ENCODE assay signal across 28 mouse cellular contexts in the genomic region with DNA sequence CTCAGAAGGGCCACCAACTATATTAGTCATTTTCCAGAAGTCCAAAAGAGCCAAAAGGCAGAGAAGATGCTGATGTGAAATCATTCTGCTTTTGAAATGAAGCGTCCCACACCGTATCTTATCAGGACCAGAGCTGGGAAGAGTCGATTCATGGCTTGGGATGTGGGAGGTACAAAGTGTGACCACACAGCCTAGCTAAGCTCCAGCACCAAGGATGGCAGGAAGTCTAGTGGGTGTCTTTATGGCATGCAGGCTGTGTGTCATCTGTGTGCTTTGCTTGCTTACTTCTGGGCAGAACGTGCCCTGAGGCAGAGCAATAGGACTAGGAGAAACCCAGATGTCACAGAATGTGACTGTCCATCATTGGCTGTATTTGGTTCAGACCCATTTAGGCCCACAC. TPM values are rescaled to one million over a fixed set of nuclear protein-coding genes. Genes with fewer than 3 reads are reported as not detected.
"Had no signal": no experiment of that assay in that cellular context is flagged by ENCODE, and none has a peak within 500 bp of the region (broad histone marks: within the 10 kb centered on the region; RNA-seq: fewer than 3 reads in every experiment).

No protein-coding gene starts in this region.

- DNase-seq: cerebellum, adult 2 months; cerebellum, adult 8-10 months; cerebellum, adult 9-10 months; cerebellum, adult 9-11 months; cerebellum, postnatal 25 days; cerebellum, postnatal 36 days; embryo, embryonic 11 days; gastrocnemius, adult 2 months; gastrocnemius, postnatal 10 days; gastrocnemius, postnatal 14 days; gastrocnemius, postnatal 25 days; gastrocnemius, postnatal 36 days; heart, adult 11 months; heart, adult 18-20 months; heart, adult 2 months had no signal

- ATAC-seq: forebrain, embryonic 13.5 days; forebrain, embryonic 14.5 days; forebrain, embryonic 15.5 days; forebrain, embryonic 16.5 days had no signal

- H3K27ac ChIP-seq: embryonic facial prominence, embryonic 10.5 days; embryonic facial prominence, embryonic 12.5 days; embryonic facial prominence, embryonic 13.5 days; embryonic facial prominence, embryonic 15.5 days; forebrain, embryonic 10.5 days; forebrain, embryonic 12.5 days; forebrain, embryonic 13.5 days; forebrain, embryonic 15.5 days; gastrocnemius, adult 2 months; heart, adult 2 months had no signal

- H3K4me3 ChIP-seq: embryonic facial prominence, embryonic 10.5 days; embryonic facial prominence, embryonic 12.5 days; embryonic facial prominence, embryonic 13.5 days; embryonic facial prominence, embryonic 15.5 days; erythroblast, embryonic 14.5 days; forebrain, embryonic 10.5 days; forebrain, embryonic 12.5 days; forebrain, embryonic 13.5 days; forebrain, embryonic 15.5 days; gastrocnemius, adult 2 months; heart, adult 2 months had no signal

RNA-seq across cellular contexts. Expression of gene Evc, which starts 15.9 kb away (rescaled TPM):
- total RNA-seq: common myeloid progenitor, adult 5-6 weeks; granulocyte monocyte progenitor cell, adult 5-6 weeks had no signal

RNA-seq across cellular contexts. Expression of gene Evc2, which starts 17.5 kb away (rescaled TPM):
- total RNA-seq: granulocyte monocyte progenitor cell, adult 5-6 weeks had no signal
